Mouse (Mus musculus) right cerebral cortex, adult 18-20 months (tissue): ENCODE measurements at regions not wholly inside any gene's neighbourhood (a gene's known extent, or its start where the extent isn't known, plus 50 kb on each side); places are given as distances from the start of the nearest gene placed in this dataset.

ENCODE experiments used
- DNase-seq: peaks from one replicate; pipeline ENCODE4 v3.0.0; 2022; ENCODE audit warnings: mixed read lengths

DNA sequence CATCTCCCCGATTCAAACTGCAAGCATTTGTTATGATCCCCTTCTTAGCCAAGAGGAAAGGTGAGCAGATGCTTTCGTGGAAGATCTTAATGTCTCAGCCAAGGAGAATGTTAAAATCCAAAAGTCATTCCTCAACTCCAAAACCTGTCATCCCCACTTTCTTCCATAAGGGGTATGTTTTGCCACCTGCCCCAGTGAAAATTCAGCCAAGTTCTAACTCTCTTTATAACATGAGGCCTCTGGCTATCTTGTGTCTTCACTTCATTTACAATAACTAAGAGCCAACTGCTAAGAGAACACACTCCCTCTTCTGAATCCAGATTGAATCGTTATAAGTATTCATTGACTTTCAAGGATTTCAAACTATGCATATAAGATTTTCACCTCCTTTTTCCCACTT lies 246.7 kb upstream of the Adam34 start:
- no peak for DNase-seq

DNA sequence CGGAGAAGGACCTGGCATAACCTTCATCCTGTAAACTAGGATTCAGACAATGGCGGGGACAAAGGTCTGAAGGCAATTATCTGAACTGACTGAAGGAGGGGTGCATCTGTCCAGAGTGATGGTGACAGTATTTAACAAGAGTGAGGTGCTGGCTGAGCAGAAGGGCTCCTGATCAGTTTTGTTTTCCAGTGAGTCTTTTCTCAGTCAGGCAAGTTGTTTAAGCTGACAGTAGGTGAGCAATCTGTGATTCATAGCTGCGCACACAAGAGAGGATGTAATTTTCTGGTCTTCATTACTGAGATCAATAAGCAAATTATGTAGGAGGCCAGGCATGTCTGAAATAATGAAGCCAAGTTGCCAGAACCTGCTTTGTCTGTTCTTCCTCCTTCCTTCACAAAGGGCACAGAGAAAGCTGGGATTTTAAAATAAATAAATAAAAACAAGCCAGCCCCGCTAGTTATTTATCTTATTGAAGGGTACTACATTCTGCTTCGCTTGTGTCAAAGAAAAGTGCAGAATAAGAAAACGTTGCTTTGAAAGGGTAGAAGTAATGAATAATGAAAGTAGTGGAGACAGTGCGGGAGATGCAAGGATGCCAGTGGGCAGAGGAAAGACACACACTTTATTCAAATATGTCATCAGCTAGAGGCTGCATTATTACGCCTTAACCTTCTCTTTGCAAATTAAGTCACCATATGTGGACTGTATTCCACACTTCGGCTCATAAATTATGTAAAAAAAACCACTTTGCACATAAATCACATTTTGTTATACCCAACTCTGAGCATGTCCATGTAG lies 239.6 kb upstream of the Adam34 start:
- no peak for DNase-seq

DNA sequence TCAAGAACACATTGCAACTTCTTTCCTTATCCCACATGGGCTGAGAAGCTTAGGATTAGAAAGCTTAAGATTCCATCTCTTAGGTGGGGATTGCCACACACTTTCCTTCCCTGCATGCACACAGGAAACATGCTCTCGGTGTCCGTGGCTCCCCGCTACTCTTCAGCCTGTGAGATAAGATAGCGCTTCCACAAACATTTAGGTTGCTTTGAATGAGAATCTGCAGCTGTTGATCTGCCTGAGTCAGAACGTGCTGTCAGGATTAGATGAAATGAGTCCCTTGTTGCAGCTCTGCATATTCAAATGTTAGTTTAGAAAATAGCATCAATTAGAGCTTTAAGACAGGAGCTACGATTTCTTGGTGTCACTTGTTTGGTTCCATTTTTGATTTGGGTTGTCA lies 239.0 kb upstream of the Adam34 start:
- DNase-seq: peak; percentile 3

DNA sequence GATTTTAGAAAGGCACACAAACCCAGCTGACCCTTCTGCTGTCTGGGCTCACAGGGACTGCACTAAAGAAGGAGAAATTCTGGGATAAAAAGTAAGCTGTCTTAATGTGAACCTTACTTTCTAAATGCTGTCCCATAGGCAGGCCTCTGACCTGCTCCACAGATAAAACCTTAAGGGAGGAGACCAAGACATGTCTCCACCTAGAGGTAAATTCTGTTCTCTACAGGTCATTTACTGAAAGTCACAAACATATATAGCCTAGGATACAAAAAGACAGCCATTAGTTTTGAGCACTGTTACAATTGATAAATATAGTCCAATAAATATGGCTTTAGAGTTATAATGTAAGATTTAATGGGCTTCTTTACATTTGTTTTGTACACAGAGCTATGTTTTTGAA lies 221.9 kb upstream of the Adam34 start:
- DNase-seq: no peak

DNA sequence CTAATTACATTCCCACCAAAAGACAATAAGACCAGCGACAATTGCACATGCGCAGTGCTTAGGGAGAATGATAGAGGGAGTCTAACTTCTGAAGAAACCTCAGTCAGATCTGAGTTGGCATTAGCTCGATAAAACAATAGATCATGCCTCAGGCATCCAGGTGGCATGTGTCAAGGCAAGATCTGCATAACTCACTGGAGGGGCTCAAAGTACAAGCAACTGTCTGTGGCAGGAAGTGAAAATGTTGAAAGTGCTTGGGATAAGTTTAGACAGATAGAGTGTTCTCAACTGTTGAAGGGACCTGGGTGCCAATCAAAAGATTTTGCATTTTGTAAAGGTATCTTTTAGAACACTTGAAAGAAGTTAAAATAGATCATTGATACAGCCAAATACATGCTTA lies 213.1 kb upstream of the Adam34 start:
- DNase-seq: no peak

DNA sequence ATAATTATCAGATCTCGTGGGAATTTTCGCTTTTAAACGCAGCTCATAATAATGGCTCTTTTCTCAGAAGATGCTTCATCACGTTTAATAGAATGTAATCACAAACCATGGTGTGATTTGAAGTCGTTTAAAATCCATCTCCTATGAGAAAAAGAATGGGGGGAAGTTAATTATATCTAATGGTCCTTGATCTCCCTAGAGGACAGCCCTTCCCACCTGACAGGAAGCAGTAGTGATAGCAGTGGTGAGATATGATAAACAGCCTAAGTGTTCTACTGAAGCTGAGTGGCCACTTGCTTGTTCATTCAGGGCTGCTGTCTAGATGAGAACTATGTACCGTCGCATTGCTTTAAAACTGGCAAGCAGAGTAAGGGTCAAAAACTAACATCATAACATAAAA lies 211.4 kb upstream of the Adam34 start:
- DNase-seq: no peak

DNA sequence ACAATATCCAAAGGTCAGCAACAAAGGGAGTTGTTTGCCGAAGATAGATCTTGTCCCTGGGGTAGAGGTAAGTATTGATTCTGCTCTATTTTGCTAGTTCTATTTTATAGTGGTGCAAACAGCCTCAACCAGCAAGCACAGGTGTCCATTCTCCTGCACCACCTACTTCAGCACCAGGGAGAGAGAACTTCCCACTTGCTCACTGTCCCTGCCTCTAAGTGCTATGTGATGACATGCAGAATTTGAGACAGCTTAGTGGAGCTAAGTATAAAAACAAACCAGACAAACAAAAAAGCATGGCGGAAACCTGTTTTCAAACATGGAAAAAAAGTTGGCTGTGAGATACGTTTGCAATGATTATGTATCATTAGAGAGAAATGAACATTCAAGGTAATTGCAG lies 196.3 kb upstream of the Adam34 start:
- no peak for DNase-seq

DNA sequence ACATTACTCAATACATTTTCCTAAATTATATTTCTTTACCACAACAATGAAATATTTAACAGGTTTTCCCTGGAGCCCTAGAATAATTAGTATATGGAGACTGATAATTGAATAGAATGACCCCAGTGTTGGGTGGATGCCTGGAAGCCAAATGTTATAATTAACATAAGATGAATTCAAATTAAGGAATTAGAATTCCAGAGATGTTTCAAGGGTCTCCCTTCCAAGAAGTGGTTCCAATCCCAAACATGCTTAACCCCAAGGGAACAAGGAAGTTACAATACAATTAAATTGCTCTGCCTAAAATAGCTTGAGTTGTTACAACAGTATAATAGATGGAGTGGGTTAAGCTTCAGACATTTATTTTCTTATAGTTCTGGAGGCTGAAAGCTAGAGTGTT lies 185.3 kb upstream of the Adam34 start:
- DNase-seq: no peak

DNA sequence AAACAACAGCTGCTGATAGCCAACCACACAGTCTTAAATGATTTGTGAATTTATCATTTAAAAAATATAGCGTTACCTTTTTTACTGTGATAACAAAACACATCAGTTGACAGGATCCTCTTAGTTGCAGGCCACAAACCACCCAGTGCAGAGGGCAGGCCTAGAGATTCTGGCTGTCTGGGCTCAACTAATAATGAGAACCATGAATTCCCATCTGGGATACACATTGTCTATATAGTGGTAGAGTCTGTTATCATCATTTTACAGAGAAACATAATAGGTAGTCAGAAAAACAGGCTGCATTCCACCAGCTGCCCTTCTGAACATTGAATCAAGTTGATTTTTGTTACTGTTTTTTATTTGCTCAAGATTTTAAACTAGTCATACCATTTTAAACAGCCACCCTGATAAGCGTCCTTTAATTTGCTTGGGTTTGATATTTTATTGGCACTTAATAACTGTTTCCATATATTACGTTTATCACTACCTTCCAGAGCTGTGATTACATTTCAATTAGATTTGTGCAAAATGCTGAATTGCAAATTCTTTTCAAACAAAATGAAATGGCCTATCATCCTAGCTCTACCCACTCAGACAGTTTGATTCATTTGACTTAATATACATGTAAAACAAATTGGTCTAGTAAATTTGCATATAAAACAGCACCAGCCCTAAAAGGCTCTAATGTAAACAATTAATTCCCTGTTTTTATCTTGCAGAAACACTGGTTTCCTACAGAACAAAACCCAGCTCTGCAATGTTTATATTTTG lies 144.2 kb upstream of the Adam34 start:
- DNase-seq: no peak
